Mouse (Mus musculus): ENCODE results near the gene Ipo9. TPM values are rescaled to one million over a fixed set of nuclear protein-coding genes. Genes with fewer than 3 reads are reported as not detected.

Gene Ipo9
- total and polyA plus RNA-seq, 3 experiments, result 33.7 to 58.3 (median 38.3) TPM

DNA sequence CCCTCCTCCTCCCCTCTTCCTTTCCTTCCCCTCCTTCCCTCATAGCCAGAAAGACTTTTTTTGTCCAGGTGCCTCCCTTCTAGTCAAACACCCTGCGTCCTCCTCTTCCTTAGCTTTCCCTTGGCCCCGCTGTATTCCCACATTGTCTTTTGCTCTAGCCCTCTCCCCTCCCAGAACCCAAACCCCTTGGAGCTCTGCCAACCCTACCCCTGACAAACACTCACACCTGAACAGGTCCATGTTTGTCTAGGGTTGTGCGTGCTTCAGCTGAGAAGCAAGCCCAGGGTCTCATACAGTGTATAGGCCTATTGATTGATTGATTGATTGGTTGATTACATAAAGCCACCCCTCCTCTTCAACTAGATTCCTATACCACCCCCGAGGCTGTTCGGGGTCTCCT is 60.9 kb downstream of the Ipo9 start:
- TF ChIP-seq MEF2A (IDR thresholded peaks at IDR 0.05; ENCODE audit: borderline replicate concordance, low read depth, low read length) (no peak), EP300 (IDR thresholded peaks at IDR 0.05; ENCODE audit: low read length) (no peak), RCOR1 (conservative IDR thresholded peaks at IDR 0.05; ENCODE audit: low read depth, low read length) (no peak), RAD21 (IDR thresholded peaks at IDR 0.05; ENCODE audit: low read depth, low read length) (no peak), ZKSCAN1 (IDR thresholded peaks at IDR 0.05; ENCODE audit: borderline replicate concordance, low read depth, low read length) (no peak), UBTF (IDR thresholded peaks at IDR 0.05; ENCODE audit: low read depth, low read length) (no peak), BHLHE40 (IDR thresholded peaks at IDR 0.05; ENCODE audit: low read depth, low read length) (no peak), MAX (IDR thresholded peaks at IDR 0.05; ENCODE audit: low read length) (no peak), PAX5 (IDR thresholded peaks at IDR 0.05; ENCODE audit: low read length) (no peak), CTCF (conservative IDR thresholded peaks at IDR 0.05 in 1 of 2, IDR thresholded peaks at IDR 0.05 in 1 of 2; ENCODE audit: low read depth in 2 of 2, low read length in 2 of 2) (no peak), MXI1 (IDR thresholded peaks at IDR 0.05; ENCODE audit: low read depth, low read length) (no peak), E2F4 (IDR thresholded peaks at IDR 0.05; ENCODE audit: insufficient replicate concordance, low read depth, low read length) (no peak), NELFE (IDR thresholded peaks at IDR 0.05; ENCODE audit: low read depth, low read length) (no peak), JUND (conservative IDR thresholded peaks at IDR 0.05; ENCODE audit: low read depth, low read length) (no peak), ZMIZ1 (IDR thresholded peaks at IDR 0.05; ENCODE audit: low read depth, low read length) (no peak), JUN (IDR thresholded peaks at IDR 0.05; ENCODE audit: insufficient read depth, low read depth, low read length) (no peak), TBP (conservative IDR thresholded peaks at IDR 0.05; ENCODE audit: low read depth, low read length) (no peak)
- H3K4me2 ChIP-seq (ENCODE audit: insufficient read depth, low read depth, poor library complexity, severe bottlenecking), result no peak overlapping the region

DNA sequence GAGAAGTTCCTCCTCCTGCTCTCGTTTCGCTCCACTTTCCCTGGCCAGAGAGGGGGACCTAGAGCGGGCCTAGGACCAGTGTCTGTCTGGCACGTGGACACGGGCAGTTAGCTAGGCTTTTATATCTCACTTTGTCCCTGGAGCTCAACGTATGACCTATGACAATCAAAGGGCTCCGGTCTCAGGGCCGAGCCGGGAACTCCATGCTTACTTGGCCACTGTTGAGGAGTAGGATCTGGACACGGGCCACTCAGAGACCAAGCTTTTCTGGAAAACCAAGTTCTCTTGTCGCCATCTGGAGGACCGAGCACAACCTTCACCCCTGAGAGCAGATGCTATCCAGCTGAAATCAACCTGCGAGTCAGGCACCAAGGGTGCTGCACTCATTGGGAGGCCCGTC is 61.3 kb downstream of the Ipo9 start:
- no peak overlapping the region for H3K9ac ChIP-seq (ENCODE audit: insufficient read depth, low read depth)
- dilution Hi-C loops (cut with MboI; ENCODE audit: extremely low pct_ligation_motif_present, extremely low pct_unique_long_range_greater_than_20kb, low sequenced_read_pairs), result no loop called here
- no peaks in the 10 kb centered on the region for H3K36me3 ChIP-seq (replicated peaks in 1 of 2; ENCODE audit: control insufficient read depth in 1 of 2, insufficient read depth in 1 of 2, low read length in 1 of 2)
- H3K27ac ChIP-seq (ENCODE audit: insufficient read depth, low read depth), result no peak overlapping the region
- DNase-seq (ENCODE audit: extremely low read depth), result no peak
- in situ Hi-C loops (cut with MboI; ENCODE audit: low pct_ligation_motif_present, low pct_unique_long_range_greater_than_20kb, low sequenced_read_pairs), result no loop called here
- no peak overlapping the region for H3K4me3 ChIP-seq (replicated peaks in 1 of 3; ENCODE audit: low read depth in 2 of 3, low read length in 2 of 3, poor library complexity in 1 of 3)
- no peaks in the 10 kb centered on the region for H3K9me3 ChIP-seq (replicated peaks; ENCODE audit: low read length)
- TF ChIP-seq CTCF (conservative IDR thresholded peaks at IDR 0.05 in 1 of 2, IDR thresholded peaks at IDR 0.05 in 1 of 2; ENCODE audit: low read depth in 2 of 2, low read length in 2 of 2) (peak in 1 of 2 experiments; percentile 53; a peak in 2 of 4 replicates), RAD21 (IDR thresholded peaks at IDR 0.05; ENCODE audit: low read depth, low read length) (peak; percentile 46), NRF1 (IDR thresholded peaks at IDR 0.05; ENCODE audit: low read depth, low read length) (no peak), SMC3 (IDR thresholded peaks at IDR 0.05; ENCODE audit: low read depth, low read length) (peak; percentile 37; the same call in 1 of the 2 replicates)
- H3K79me2 ChIP-seq (replicated peaks; ENCODE audit: control insufficient read depth, extremely low read depth, insufficient read depth, poor library complexity, severe bottlenecking), result no peaks in the 10 kb centered on the region
- H3K27me3 ChIP-seq (replicated peaks), result no peaks in the 10 kb centered on the region
- H3K4me1 ChIP-seq (ENCODE audit: control insufficient read depth in 1 of 2, insufficient read depth in 2 of 2), result peaks cover 2 to 12% of the 10 kb centered on the region in 2 experiments; a peak in 3 of 4 replicates
- H3K4me2 ChIP-seq (ENCODE audit: insufficient read depth, low read depth, poor library complexity, severe bottlenecking), result peak overlapping the region; percentile 45; the same call in 1 of the 2 replicates

More for the DNA sequence above, 60.9 kb downstream of the Ipo9 start:
- DNase-seq (ENCODE audit: extremely low read depth), result no peak
- no peak overlapping the region for H3K27ac ChIP-seq (ENCODE audit: insufficient read depth, low read depth)
- H3K79me2 ChIP-seq (replicated peaks; ENCODE audit: control insufficient read depth, extremely low read depth, insufficient read depth, poor library complexity, severe bottlenecking), result no peaks in the 10 kb centered on the region
- H3K36me3 ChIP-seq (replicated peaks in 1 of 2; ENCODE audit: control insufficient read depth in 1 of 2, insufficient read depth in 1 of 2, low read length in 1 of 2), result no peaks in the 10 kb centered on the region
- H3K9me3 ChIP-seq (replicated peaks; ENCODE audit: low read length), result no peaks in the 10 kb centered on the region
- H3K4me3 ChIP-seq (replicated peaks in 1 of 3; ENCODE audit: low read depth in 2 of 3, low read length in 2 of 3, poor library complexity in 1 of 3), result no peak overlapping the region
- no peaks in the 10 kb centered on the region for H3K27me3 ChIP-seq (replicated peaks)
- in situ Hi-C loops (cut with MboI; ENCODE audit: low pct_ligation_motif_present, low pct_unique_long_range_greater_than_20kb, low sequenced_read_pairs), result no loop called here
- H3K4me1 ChIP-seq (ENCODE audit: control insufficient read depth in 1 of 2, insufficient read depth in 2 of 2), result peaks cover 2 to 12% of the 10 kb centered on the region in 2 experiments; a peak in 3 of 4 replicates
- dilution Hi-C loops (cut with MboI; ENCODE audit: extremely low pct_ligation_motif_present, extremely low pct_unique_long_range_greater_than_20kb, low sequenced_read_pairs), result no loop called here
- H3K9ac ChIP-seq (ENCODE audit: insufficient read depth, low read depth), result no peak overlapping the region
